Mouse (Mus musculus) layer of hippocampus, adult 9-11 months (tissue): ENCODE data around the gene Rufy2.
A peak's percentile ranks its signal among the peaks of the same experiment; 100 is the strongest.

ENCODE experiments used
- DNase-seq: peaks from one replicate; pipeline ENCODE4 v3.0.0; 2022

Gene Rufy2

DNA sequence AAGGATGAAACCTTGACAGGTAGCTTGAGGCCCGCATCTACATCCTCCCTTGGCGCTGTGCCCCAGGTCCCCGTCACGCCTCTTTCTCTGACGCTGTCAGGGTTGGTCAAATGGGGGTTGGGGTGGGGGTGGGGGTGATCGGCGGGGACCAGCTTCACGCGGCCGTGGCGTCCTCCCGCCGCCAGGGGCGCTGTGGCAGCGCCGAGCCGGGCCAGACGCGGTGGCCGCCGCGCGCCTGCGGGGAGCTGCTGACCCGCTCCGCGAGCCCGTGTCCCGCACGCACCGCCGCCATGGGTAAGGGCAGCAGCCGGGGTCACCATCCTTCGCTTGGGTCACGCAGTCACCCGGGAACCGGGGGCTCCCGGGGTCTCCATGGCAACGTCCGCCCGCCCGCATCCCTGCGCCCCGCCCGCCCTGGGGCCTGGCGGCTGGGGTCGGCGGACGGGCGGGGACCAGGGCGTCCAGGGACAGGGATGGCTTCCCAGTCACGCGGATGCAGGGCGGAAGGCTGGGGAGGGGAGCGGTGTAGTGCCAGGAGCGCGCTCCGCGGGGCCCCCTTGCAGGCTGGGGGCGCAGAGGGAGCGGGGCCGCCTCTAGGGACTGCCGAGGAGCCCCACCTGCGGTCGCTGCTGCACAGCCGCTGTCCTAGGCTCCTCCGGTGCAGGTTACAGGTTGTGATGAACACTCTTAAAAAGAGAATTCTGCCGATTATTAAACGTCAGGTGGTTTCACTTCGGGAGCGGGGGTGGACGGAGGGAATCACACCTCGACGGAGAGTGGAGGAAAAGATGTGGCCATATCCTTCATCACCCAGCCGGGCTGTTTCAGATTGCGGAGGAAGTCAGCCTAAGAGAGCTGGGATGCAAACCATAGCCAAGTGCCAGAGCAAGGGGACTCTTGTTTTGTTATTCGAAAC, at the start of gene Rufy2:
Gene Rufy2 (plus strand): TSS at position 185 of the 916 bp plus-strand sequence.
- peak; percentile 88 for DNase-seq

DNA sequence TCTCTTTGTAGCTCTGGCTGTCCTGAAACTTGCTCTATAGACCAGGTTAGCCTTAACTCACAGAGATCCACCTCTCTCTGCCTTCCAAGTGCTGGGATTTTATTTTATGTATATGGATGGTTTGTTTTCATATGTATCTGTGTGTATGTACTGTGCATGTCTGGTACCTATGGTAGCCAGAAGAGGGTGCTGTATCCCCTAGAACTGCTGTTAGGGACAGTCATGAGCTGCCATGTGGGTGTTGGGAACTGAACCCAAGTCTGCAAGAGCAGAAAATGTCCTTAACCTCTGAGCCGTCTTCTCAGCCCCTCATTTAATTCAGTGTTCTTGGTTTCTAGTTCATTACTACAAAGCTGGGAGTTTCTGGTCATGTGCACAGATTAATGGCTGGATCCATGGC, 47.6 kb upstream of the Rufy2 start:
- DNase-seq: no peak

DNA sequence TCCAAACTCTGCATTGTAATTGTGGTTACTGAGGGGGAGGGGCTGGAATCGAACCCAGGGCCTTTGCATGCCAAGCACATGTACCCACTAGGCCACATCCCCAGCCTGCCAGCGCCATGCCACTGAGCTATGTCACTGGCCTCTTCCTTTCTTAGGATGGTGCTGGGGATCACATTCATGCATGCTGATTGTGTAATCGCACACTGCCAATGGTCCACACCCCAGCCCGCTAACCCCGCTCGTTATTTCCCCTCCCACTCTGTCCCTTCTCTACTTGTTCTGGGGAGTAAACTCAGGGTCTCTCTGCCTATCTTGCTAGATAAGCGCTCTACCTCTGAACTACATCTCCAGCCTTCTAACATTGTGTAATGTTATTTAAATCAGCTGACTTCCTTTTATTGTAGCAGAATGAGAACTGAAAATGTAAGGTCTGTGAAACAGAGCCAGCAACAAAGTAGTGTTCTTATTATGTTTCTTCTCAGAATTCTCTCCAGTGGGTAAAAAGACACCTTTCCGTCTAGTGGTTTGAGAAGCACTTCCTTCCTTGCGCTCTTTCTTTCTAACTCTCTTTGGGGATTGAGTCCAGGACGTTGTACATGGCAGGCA, 34.9 kb upstream of the Rufy2 start:
- DNase-seq: no peak

DNA sequence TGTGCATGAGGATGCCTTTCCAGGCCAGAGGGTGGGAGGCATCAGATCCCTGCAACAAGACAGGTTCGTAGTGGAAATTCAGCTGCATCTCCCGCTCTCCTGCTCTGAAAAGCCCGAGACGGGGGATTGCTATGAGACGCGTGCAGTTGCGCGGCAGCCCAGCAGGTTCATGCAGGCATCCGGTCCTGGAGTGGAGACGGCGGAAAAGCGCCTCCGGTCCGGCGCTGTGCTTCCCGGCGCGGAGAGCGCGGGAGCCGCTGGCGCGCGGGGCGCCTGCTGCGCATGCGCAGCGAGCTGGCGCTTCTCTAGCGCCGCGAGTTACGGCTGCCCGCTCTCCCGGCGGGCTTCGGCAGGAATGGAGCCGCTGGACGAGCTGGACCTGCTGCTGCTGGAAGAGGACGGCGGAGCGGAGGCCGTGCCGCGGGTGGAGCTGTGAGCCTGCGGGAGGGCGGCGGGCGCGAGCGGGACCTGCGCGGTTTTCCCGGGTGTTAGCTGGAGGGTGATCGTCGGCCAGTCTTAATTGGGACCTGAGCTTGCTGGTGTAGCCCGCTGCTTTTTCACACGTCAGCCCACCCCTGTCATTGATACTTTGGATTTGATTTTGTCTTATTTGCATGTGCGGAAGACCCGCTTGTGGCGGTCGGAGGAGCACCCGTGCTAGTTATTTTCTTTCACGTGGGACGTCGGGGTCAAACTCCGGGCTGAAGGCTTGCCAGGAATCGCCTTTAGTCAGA, 33.1 kb upstream of the Rufy2 start, which contains the start of gene Dna2:
Gene Dna2 (plus strand): TSS at position 289 of the 734 bp plus-strand sequence.
- peak; percentile 71 for DNase-seq

DNA sequence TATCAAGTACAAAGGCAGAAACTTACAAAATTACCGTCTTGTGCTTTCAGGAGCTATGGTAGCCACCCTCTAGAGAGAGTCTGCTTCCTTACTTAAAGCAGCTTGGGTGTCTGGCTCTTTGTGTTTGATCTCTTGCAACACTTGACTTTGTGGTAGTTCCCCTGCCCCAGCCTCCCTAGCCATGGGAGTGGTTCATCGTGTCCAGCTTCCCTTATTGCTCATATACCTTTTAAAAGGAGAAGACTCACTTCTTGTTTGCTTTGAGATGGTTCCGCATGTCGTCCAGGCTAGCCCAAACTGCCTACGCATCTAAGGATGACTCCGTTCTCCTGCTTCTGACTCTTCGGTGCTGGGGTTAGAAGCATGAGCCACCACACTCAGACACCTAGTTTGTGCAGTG, 31.5 kb upstream of the Rufy2 start:
- peak; percentile 36 for DNase-seq

DNA sequence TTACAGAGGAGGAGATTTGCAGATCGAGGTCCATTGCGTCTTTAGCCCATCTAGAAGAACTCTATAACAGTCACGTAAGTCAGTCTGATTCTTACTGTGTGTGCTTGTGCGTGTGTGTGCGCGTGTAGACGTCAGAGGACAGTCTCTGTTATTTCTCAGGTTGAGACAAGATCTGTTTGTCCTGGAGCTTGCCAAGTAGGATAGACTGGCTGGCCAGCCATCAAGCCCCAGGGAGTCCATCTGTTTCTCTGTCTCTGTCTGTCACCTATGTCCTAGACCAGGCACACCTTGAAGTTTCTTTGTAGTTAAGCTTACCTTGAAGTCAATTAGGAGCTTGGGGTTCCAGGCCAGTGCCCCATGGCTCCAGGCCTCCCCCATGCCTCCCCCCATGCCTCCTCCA, 16.1 kb upstream of the Rufy2 start:
- no peak for DNase-seq

DNA sequence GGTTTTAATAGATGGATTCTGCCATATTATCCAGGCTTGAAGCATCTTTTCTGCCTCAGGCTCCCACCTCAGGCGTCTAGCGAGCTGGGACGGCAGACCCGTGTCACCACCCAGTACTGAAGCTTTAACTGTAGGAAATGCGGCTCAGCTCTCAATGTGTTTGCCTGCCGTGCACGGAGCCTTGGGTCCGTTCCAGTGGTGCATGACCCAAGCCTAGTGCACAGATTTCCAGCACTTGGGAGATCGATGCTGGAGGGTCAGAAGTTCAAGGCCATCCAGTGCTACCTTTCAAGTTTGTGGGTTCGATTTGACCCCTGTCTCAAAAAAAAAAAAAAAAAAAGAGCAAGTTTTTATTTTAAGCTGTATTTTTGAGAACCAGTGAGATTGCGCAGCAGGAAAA, 14.2 kb upstream of the Rufy2 start:
- no peak for DNase-seq

DNA sequence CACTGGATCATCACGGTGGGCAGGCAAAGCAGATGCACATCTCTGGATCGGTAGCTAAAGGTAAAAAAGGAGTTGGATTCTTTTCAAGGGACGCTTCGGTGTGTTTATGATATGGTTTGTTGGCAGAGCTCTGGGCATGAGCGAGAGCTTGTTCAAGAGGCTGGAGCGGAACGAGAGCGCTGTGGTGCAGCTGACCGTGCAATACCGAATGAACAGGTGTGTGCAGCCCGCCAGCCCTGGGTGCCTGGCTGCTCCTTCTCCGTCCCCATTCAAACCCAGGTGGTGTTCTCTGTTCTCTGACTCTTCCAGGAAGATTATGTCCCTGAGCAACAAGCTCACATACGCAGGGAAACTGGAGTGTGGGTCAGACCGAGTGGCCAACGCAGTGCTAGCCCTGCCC, 13.7 kb upstream of the Rufy2 start:
- no peak for DNase-seq

DNA sequence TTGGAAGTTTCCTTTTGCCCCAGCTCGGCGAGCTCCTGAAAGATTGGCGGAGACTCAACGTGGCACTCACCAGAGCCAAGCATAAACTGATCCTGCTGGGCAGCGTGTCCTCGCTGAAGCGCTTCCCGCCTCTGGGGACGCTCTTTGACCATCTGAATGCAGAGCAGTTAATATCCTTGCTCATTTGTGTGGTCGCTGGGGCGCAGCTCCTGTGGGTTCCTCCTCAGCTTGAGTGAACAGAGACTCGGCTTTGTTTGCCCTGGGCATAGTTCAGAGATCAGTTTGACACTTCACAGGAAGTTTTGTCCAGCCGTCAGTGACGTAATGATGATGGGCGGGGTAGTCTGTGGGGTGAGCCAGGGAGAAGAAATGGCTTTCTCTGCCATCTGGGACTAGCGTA, 8.2 kb upstream of the Rufy2 start:
- peak; percentile 36 for DNase-seq

DNA sequence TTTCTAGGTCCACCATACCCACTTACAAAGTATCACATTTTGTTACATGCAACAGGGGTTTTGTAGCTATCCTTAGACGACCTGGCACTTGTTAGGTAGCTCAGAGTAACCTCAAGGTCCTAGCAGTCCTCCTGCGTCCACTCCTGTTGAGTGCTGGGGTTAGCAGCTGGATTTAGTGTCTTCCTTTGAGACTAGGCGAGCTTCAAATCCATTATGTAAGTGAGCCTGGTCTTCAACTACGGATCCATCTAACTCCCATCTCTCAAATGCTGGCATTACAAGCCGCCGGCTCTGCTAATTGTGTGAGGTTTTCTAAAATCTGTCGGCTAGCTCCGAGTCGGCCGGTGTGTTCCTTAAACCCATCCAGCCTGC, 370 bp upstream of the Rufy2 start:
- DNase-seq: no peak

DNA sequence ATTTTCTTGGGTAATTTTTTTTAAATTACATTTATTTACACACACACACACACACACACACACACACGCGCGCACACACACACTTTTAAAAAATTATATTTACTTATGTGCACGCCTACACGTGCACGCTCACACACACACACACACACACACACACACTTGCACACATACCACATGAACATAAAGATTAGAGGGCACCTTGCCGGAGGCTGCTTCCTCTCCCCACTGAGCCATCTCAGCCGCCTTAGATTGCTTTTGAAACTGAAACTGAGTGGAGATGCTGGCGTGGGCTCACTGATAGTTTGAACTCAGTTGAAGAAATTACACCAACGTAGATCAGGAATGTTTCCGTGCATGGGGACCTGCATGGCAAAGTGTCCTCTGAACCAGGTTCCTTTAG, 4.0 kb downstream of the Rufy2 start:
- no peak for DNase-seq

DNA sequence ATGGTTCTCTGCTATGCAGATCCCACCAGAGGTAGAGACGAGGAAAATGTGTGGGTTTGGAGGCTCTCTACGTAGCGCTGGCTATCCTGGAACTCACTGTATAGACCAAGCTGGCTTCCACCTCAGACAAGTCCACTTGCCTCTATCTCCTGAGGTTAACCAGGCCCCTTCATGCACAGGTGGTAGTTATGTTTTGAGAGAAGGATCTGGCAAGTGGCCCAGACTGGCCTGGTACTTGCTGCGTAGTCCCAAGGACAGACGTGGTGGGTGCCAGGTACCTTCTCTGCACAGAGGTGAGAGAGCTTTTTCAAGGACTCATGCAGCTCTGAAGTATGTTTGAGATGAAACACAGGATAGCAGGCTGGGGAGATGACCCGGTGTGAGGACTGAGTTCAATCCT, 4.5 kb downstream of the Rufy2 start:
- DNase-seq: no peak

DNA sequence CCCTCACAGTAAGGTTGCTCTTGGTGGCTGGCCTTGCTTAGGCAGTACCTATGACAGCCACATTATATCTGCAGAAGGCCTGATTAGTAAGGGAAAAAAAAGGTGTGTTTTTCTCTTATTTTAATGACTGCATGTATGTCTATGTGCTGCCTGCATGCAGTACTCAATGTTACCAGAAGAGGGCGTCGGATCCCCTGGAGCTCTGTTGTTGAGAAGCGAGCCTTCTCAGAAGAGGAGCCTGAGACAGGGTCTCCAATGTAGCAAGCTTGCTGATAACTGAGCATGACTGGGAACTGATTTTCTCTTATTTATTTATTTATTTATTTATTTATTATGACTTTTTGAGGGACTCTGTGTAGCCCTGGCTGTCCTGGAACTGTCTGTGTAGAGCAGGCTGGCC, 7.3 kb downstream of the Rufy2 start:
- no peak for DNase-seq

DNA sequence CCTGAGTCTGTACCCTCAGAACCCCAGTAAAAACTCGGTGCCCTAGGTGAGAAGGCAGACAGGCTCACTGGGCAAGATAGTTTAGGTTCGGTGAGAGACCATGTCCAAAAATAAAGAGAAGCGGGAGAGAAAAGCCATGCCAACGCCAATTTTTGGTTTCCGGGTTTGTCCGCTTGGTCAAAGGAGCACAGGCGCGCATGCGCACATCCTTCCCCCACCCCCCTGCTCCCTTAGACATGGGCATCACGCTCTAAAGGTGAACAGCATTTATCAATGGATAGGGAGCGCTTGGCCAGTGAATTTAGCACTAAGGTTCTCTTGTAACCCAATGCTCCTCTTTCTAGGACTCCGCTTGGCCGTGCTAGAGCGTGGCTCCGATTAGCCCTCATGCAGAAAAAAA, 10.6 kb downstream of the Rufy2 start:
- no peak for DNase-seq

DNA sequence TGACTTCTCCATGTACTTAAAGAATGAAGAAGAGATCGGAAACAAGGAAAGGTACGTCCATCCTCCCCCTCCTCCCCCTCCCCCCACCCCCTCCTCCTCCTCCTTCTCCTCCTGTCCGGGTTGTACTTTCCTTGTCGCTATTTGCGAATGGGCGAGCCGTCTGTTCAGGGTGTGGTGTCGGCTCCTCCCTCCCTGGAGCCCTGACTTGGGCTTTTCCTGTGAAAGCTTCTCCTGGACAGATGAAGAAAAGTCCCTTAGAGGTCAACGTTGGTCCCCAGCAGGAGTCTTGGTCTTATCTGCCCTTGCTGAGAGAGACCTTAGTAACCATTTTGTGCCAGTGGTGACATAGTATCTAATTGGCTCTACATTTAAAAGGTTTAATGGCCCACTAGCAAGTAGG, 14.0 kb downstream of the Rufy2 start:
- DNase-seq: no peak

DNA sequence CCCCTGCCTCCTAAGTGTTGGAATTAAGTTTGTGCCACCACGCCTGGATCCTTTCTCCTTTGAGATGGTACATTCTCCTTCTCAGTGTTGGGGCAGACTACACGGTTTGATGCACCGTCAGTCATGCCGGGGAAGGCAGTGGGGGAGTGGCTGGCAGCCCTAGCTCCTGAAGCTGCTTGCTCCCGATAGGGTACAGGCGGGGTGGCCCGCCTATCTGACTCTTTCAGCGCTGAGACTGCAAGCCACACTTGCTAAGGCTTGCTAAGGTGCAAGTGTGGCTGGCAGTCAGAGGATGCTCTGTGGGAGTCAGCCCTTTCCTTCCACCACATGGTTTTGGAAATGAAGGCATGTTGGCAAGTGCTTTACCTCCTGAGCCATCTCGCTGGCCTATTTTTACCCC, 20.6 kb downstream of the Rufy2 start:
- DNase-seq: no peak

DNA sequence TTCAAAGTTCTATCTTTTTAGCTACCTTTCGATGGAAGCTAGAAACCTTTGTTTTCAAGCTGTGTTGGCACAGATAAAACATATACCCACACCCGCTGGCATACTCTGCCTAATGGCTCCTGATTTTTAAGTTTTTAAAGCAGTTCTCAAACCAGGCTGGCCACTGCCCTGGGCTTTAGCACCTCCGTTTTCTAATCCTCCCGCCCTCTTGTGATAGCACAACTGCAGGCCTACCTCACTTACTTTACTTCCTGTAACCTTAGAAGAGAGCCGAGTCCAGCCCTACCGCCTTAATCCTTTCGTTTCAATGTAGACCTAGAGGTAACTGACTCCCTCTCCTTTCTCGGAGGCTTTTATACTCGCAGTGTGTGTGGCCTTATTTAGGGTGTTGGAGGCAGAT, 23.2 kb downstream of the Rufy2 start:
- no peak for DNase-seq

DNA sequence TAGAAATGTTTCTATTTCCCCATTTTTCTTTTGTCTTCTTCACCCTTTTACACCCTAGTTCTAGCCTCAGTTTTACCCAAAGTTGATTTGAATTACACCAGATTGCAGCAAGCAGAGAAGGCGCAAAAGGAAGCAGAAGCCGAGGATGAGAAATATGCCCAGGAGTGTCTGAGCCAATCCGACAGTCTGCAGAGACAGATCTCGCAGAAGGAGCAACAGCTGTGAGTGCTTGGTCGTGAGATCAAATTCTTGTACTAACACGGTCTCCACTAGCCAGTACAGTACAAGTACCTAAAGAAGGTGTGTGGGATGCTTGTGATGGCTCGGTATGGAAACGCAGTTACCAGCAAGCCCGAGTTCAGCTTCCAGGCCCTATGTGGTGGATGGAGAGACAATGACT, 24.5 kb downstream of the Rufy2 start:
- peak; percentile 72 for DNase-seq

DNA sequence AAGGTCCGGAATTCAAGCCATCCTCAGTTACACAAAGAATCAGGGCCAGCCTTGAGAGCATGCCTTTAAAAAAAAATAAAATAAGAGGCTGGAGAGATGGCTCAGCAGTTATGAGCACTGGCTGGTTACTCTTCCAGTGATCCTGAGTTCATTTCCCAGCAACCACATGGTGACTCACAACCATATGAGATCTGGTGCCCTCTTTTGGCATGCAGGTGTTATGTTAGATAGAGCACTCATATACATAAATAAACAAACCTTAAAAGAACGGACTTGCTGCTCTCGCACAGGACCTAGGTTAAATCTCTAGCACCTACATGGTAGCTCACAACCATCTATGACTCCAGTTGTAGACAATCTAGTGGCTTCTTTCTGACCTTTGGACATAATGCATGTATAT, 28.2 kb downstream of the Rufy2 start:
- no peak for DNase-seq

DNA sequence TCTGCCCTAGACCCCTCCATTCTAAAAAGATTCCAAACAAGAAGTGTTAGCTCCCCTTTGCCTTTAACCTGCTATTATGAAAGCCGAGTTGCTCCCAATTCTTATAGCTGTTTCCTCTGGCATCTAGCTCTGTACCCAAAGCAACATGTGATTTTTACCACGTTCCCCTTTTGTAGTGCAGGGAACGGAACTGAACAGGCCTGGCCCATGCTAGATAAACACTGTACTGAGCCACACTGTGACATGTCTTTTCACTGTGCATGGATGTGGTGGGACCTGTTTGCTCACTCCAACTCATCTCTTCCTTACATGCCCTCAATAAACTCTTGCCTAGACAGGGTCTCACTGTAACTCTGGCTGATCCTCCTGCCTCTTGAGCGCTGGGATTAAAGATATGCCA, 30.2 kb downstream of the Rufy2 start:
- DNase-seq: no peak

DNA sequence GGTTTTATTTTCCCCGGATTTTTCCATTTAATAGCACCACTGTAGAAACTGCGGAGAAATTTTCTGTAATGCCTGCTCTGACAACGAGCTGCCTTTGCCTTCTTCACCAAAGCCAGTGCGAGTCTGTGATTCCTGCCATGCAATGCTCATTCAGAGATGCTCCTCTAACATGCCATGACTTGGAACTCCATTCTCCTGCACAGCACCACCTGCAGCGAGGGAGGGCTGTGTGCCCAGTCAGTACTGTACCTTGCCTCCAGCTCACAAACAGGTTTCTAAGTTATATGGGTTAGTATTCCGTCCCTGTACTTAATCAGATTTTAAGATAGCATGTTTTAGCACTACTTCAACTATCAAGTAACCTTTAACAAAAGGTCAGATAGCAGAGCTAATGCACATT, 31.5 kb downstream of the Rufy2 start:
- no peak for DNase-seq

DNA sequence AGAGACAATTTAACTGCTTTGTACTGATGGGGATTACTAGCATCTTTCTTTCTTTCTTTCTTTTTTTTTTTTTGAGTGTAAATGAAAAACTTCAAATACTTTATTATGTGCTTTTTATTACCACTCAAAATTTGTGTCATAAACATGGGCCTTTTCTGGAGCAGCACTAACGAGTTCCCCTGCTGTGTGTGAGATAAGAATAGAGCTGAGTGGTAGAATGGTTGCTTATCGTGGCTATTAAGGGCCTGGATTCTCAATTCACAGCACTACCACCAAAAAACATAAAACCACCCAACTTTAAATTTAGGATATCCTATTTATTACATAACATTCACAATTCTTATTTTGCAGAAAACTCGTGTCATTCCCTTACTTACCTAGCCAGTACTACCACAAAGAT, 33.5 kb downstream of the Rufy2 start:
- DNase-seq: no peak

DNA sequence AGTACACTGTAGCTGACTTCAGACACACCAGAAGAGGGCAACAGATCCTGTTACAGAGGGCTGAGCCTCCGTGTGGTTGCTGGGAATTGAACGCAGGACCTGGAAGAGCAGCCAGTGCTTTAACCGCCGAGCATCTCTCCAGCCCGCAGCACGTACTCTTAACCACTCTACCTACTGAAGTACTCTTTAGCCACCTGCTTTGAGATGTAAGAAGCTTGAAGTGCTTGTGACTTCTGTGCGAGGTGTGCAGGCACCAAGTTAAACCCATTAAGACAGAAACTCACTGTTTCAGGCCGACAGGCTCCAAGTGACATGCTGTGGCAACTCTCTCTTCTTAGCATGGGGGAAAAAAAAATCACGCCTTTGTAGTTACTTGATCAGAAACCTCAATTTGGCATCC, 34.1 kb downstream of the Rufy2 start:
- no peak for DNase-seq

DNA sequence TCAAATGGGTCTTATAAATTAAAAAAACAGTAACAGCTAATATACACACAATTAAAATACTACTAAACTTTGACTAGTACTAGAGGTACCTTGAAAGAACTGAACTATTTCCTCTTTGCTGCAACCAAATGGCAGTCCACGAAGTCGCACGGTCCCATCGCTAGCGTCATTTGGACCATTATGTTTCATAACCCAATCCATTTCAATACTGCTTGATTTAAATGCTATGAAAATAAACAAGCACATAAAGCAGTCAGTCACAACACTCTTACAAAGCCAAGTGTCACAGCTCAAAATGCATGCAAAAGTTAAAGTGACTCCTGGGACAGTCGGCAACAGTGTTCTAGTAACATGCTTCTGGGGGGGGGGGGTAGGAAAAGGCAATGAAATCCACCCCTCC, 39.3 kb downstream of the Rufy2 start:
- no peak for DNase-seq
